Mouse (Mus musculus): ENCODE results near the gene Echdc2.
A peak's percentile ranks its signal among the peaks of the same experiment; 100 is the strongest.

The Echdc2 gene

GRCm38 (mm10) chr4:108199236-108199635 lies 34.0 kb downstream of the Echdc2 start:
- DNase-seq (ENCODE audit: low read depth, low spot score) = peak; percentile 35

- no peak for DNase-seq (ENCODE audit: low read depth, low spot score)
Observed at GRCm38 (mm10) chr4:108204629-108205028, 39.4 kb downstream of the Echdc2 start.

- no peak for DNase-seq (ENCODE audit: low read depth, low spot score)
Observed at GRCm38 (mm10) chr4:108213023-108213422, 47.8 kb downstream of the Echdc2 start.

- DNase-seq (ENCODE audit: low read depth, low spot score) = no peak
Observed at GRCm38 (mm10) chr4:108217332-108218179, 52.3 kb downstream of the Echdc2 start, which contains the start of gene Zyg11a. Gene Zyg11a (minus strand): TSS chr4:108218048.

- no peak for DNase-seq (ENCODE audit: low read depth, low spot score)
Observed at GRCm38 (mm10) chr4:108219019-108219418, 53.8 kb downstream of the Echdc2 start.

- DNase-seq (ENCODE audit: low read depth, low spot score) = no peak
Observed at GRCm38 (mm10) chr4:108222507-108222906, 57.3 kb downstream of the Echdc2 start.

GRCm38 (mm10) chr4:108225341-108225872 lies 60.2 kb downstream of the Echdc2 start:
- DNase-seq (ENCODE audit: low read depth, low spot score) = no peak
